Mouse (Mus musculus): Measurements from ENCODE around the gene Ptprb.

Ptprb gene

GRCm38 (mm10) chr10:116382826-116383685 lies 107.7 kb downstream of the Ptprb start:
- DNase-seq: no peak

GRCm38 (mm10) chr10:116384401-116384800 lies 109.1 kb downstream of the Ptprb start:
- no peak for DNase-seq

- DNase-seq: no peak
Measured at GRCm38 (mm10) chr10:116386391-116386885, 111.1 kb downstream of the Ptprb start.

GRCm38 (mm10) chr10:116388840-116389239 lies 113.5 kb downstream of the Ptprb start:
- no peak for DNase-seq

- no peak for DNase-seq
Measured at GRCm38 (mm10) chr10:116393790-116394475, 118.6 kb downstream of the Ptprb start.

- no peak for DNase-seq
Measured at GRCm38 (mm10) chr10:116394585-116394984, 119.3 kb downstream of the Ptprb start.

- DNase-seq: no peak
Measured at GRCm38 (mm10) chr10:116396279-116396678, 121.0 kb downstream of the Ptprb start.

- DNase-seq: no peak
Measured at GRCm38 (mm10) chr10:116396966-116397365, 121.6 kb downstream of the Ptprb start.

- no peak for DNase-seq
Measured at GRCm38 (mm10) chr10:116397573-116397972, 122.2 kb downstream of the Ptprb start.

GRCm38 (mm10) chr10:116397973-116398372 lies 122.7 kb downstream of the Ptprb start:
- DNase-seq: no peak

- DNase-seq: no peak
Measured at GRCm38 (mm10) chr10:116402742-116403425, 127.6 kb downstream of the Ptprb start.

GRCm38 (mm10) chr10:116403679-116404078 lies 128.4 kb downstream of the Ptprb start:
- DNase-seq: peak; percentile 13

- DNase-seq: no peak
Measured at GRCm38 (mm10) chr10:116405011-116405410, 129.7 kb downstream of the Ptprb start.

GRCm38 (mm10) chr10:116407684-116408359 lies 132.5 kb downstream of the Ptprb start:
- DNase-seq: no peak

- no peak for DNase-seq
Measured at GRCm38 (mm10) chr10:116410826-116411225, 135.5 kb downstream of the Ptprb start.

- no peak for DNase-seq
Measured at GRCm38 (mm10) chr10:116416142-116416541, 140.8 kb downstream of the Ptprb start.

- no peak for DNase-seq
Measured at GRCm38 (mm10) chr10:116416726-116417125, 141.4 kb downstream of the Ptprb start.

- DNase-seq: no peak
Measured at GRCm38 (mm10) chr10:116418121-116418726, 142.9 kb downstream of the Ptprb start.

- no peak for DNase-seq
Measured at GRCm38 (mm10) chr10:116420976-116421375, 145.7 kb downstream of the Ptprb start.

- DNase-seq: no peak
Measured at GRCm38 (mm10) chr10:116422551-116422950, 147.2 kb downstream of the Ptprb start.

GRCm38 (mm10) chr10:116424921-116425320 lies 149.6 kb downstream of the Ptprb start:
- no peak for DNase-seq

- DNase-seq: no peak
Measured at GRCm38 (mm10) chr10:116426176-116426575, 150.9 kb downstream of the Ptprb start.

Data from layer of hippocampus, adult 9-11 months (tissue).